Mouse (Mus musculus) embryonic facial prominence, embryonic 14.5 days (tissue): Measurements from ENCODE around the gene Sema5a. TPM values are rescaled to one million over a fixed set of nuclear protein-coding genes. Genes with fewer than 3 reads are reported as not detected.

Source experiments
- ATAC-seq: fragments of 200-750 bp; cut with Nextera tagmentation; 2 replicates; pipeline ENCODE4 v1.8.0; 2017; ENCODE audit warnings: low read depth, moderate number of reproducible peaks, moderate TSS enrichment
- DNase-seq: peaks from one replicate; pipeline ENCODE4 v3.0.0-alpha.2; 2015; ENCODE audit warnings: low spot score
- H3K27ac ChIP-seq: fragments of 300-500 bp; sonication (generic); replicated peaks from 2 replicates; pipeline ENCODE4 v1.5.1; 2014; ENCODE audit warnings: low read depth, mild to moderate bottlenecking, low read length, moderate library complexity
- H3K27me3 ChIP-seq: fragments of 300-500 bp; sonication (generic); replicated peaks from 2 replicates; pipeline ENCODE4 v1.6.1; 2014; ENCODE audit warnings: low read length; ENCODE audit not compliant: control insufficient read depth, insufficient read depth
- H3K36me3 ChIP-seq: fragments of 300-500 bp; sonication (generic); 2 replicates; pipeline ENCODE4 v1.6.1; 2014; ENCODE audit warnings: low read length, mixed read lengths; ENCODE audit not compliant: control insufficient read depth, insufficient read depth
- H3K4me1 ChIP-seq: fragments of 300-500 bp; sonication (generic); 2 replicates; pipeline ENCODE4 v1.6.1; 2014; ENCODE audit warnings: antibody characterized with exemption, low read length; ENCODE audit not compliant: control insufficient read depth, insufficient read depth
- H3K4me2 ChIP-seq: fragments of 300-500 bp; sonication (generic); 2 replicates; pipeline ENCODE4 v1.6.1; 2014; ENCODE audit warnings: low read depth, mild to moderate bottlenecking, low read length, moderate library complexity, mixed read lengths
- H3K4me3 ChIP-seq: fragments of 300-500 bp; sonication (generic); 2 replicates; pipeline ENCODE4 v1.5.1; 2014; ENCODE audit warnings: low read depth, mild to moderate bottlenecking, low read length
- H3K9ac ChIP-seq: fragments of 300-500 bp; sonication (generic); 2 replicates; pipeline ENCODE4 v1.6.1; 2014; ENCODE audit warnings: low read depth, mild to moderate bottlenecking, low read length, moderate library complexity, mixed read lengths
- H3K9me3 ChIP-seq: fragments of 300-500 bp; sonication (generic); 2 replicates; pipeline ENCODE4 v1.6.1; 2016; ENCODE audit warnings: low read length; ENCODE audit not compliant: control insufficient read depth
- WGBS: fragments of 180-500 bp; shearing (Covaris S2); extraction: QIAGEN DNeasy Blood & Tissue Kit; methylation state at CpG from one replicate; pipeline ENCODE4 v1.1.7; 2014; 5-methylcytosine and 5-hydroxymethylcytosine counted together
- polyA plus RNA-seq: library from polyadenylated mRNA; unstranded; fragments of >200 nt; fragmentation: Nextera tagmentation; extraction: Ambion mirVana; gene quantifications from 2 replicates; pipeline ENCODE4 v1.2.1, GENCODE M21; 2014

The Sema5a gene
- polyA plus RNA-seq, 1 experiment from 2014 or later = 26.7 TPM

GRCm38 (mm10) chr15:32298525-32298924, 53.9 kb downstream of the Sema5a start:
- ATAC-seq = no peak
- H3K27ac ChIP-seq = no peak overlapping the region
- 67% methylated on average over 6 of the region's 6 CpGs for WGBS
- no peaks in the 10 kb centered on the region for H3K4me1 ChIP-seq
- H3K36me3 ChIP-seq = no peaks in the 10 kb centered on the region
- no peak overlapping the region for H3K9ac ChIP-seq
- DNase-seq = no peak
- no peak overlapping the region for H3K4me2 ChIP-seq
- H3K9me3 ChIP-seq = no peaks in the 10 kb centered on the region
- no peaks in the 10 kb centered on the region for H3K27me3 ChIP-seq
- H3K4me3 ChIP-seq = no peak overlapping the region

DNA sequence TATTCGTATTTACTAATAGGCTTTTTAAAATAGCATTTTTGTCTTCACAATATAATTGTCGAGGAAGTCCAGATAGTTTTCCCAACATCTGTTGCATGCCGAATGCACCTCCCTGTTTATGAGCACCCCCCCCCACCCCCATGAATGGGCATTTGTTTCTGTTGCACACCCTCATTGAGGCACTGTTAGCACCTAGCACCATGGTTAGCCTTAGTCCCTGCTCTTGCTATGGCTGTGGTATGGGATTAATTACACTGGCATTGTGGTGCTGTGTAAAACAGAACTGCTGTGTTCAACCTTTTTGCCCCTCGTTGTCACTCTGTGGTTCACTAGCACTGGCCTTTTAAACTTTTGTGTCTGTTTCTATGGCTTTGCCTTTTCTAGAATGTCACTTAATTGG, 56.4 kb downstream of the Sema5a start:
- Histone ChIP-seq H3K9me3 (no peaks in the 10 kb centered on the region), H3K27ac (no peak overlapping the region), H3K4me2 (no peak overlapping the region), H3K4me3 (no peak overlapping the region), H3K4me1 (no peaks in the 10 kb centered on the region), H3K36me3 (no peaks in the 10 kb centered on the region), H3K27me3 (no peaks in the 10 kb centered on the region), H3K9ac (no peak overlapping the region)
- DNase-seq (no peak), ATAC-seq (no peak)
- WGBS = 46% methylated on average over 4 of the region's 4 CpGs

GRCm38 (mm10) chr15:32306557-32307243, 62.1 kb downstream of the Sema5a start:
- no peak for ATAC-seq

GRCm38 (mm10) chr15:32310834-32311233, 66.2 kb downstream of the Sema5a start:
- H3K4me2 ChIP-seq = no peak overlapping the region
- ATAC-seq (no peak), DNase-seq (no peak)
- 71% methylated on average over 8 of the region's 8 CpGs for WGBS
- no peaks in the 10 kb centered on the region for H3K36me3 ChIP-seq
- H3K9me3 ChIP-seq = no peaks in the 10 kb centered on the region
- no peak overlapping the region for H3K9ac ChIP-seq
- H3K4me3 ChIP-seq = no peak overlapping the region
- H3K27me3 ChIP-seq = no peaks in the 10 kb centered on the region
- no peak overlapping the region for H3K27ac ChIP-seq
- H3K4me1 ChIP-seq = peaks cover 7% of the 10 kb centered on the region; the same call in 1 of the 2 replicates

More at GRCm38 (mm10) chr15:32306557-32307243, 62.1 kb downstream of the Sema5a start:
- H3K36me3 ChIP-seq = no peaks in the 10 kb centered on the region
- peaks cover 7% of the 10 kb centered on the region; the same call in 1 of the 2 replicates for H3K4me1 ChIP-seq
- WGBS = 54% methylated on average over 6 of the region's 6 CpGs
- H3K9me3 ChIP-seq = no peaks in the 10 kb centered on the region
- no peak overlapping the region for H3K4me2 ChIP-seq
- H3K9ac ChIP-seq = no peak overlapping the region
- H3K4me3 ChIP-seq = no peak overlapping the region
- no peak for DNase-seq
- H3K27ac ChIP-seq = no peak overlapping the region
- H3K27me3 ChIP-seq = no peaks in the 10 kb centered on the region

- no peak overlapping the region for H3K4me3 ChIP-seq
- H3K9ac ChIP-seq = no peak overlapping the region
- no peak for ATAC-seq
- WGBS = 54% methylated on average over 8 of the region's 8 CpGs
- H3K9me3 ChIP-seq = no peaks in the 10 kb centered on the region
- no peak overlapping the region for H3K27ac ChIP-seq
- H3K27me3 ChIP-seq = no peaks in the 10 kb centered on the region
- no peak for DNase-seq
- peaks cover 7% of the 10 kb centered on the region; the same call in 1 of the 2 replicates for H3K4me1 ChIP-seq
- no peak overlapping the region for H3K4me2 ChIP-seq
- H3K36me3 ChIP-seq = no peaks in the 10 kb centered on the region
These were observed 66.7 kb downstream of the Sema5a start for GRCm38 (mm10) chr15:32311287-32311686.

DNA sequence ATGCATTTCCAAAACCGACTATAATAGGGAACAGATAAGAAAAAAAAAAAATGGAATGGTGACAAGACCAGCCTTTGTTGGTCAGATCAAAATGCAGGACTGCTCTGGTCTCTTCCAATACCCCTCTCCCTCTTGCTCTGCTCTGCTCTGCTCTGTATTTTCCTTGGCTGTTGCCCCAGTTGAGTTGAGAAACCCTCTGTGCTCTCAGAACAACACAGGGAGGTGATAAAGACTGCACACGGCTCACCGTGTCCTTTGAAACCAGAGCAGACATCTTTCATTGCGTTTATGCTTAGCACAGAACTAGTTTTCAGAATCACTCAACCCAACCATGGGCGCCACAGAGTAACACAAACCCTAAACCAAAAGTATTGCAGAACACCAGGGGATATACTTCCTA, 72.5 kb downstream of the Sema5a start:
- ATAC-seq = no peak
- 64% methylated on average over 5 of the region's 5 CpGs for WGBS
- H3K9ac ChIP-seq = no peak overlapping the region
- no peak overlapping the region for H3K4me2 ChIP-seq
- no peaks in the 10 kb centered on the region for H3K9me3 ChIP-seq
- no peaks in the 10 kb centered on the region for H3K27me3 ChIP-seq
- DNase-seq = peak; percentile 29
- no peaks in the 10 kb centered on the region for H3K36me3 ChIP-seq
- H3K4me1 ChIP-seq = 0 out of 2 replicates have a peak, but pooled peaks cover 4% of the 10 kb centered on the region
- H3K27ac ChIP-seq = no peak overlapping the region
- no peak overlapping the region for H3K4me3 ChIP-seq

- H3K9ac ChIP-seq = no peak overlapping the region
- no peak overlapping the region for H3K4me2 ChIP-seq
- H3K4me1 ChIP-seq = 0 out of 2 replicates have a peak, but pooled peaks cover 4% of the 10 kb centered on the region
- no peak overlapping the region for H3K4me3 ChIP-seq
- DNase-seq (peak; percentile 78), ATAC-seq (peak; percentile 85; the same call in 1 of the 2 replicates)
- H3K36me3 ChIP-seq = no peaks in the 10 kb centered on the region
- no peaks in the 10 kb centered on the region for H3K27me3 ChIP-seq
- 83% methylated on average over 3 of the region's 3 CpGs for WGBS
- no peaks in the 10 kb centered on the region for H3K9me3 ChIP-seq
- H3K27ac ChIP-seq = no peak overlapping the region
These were observed 76.1 kb downstream of the Sema5a start for GRCm38 (mm10) chr15:32320739-32321138.

GRCm38 (mm10) chr15:32322455-32323220, 78.0 kb downstream of the Sema5a start:
- no peak overlapping the region for H3K27ac ChIP-seq
- H3K27me3 ChIP-seq = no peaks in the 10 kb centered on the region
- no peak overlapping the region for H3K9ac ChIP-seq
- no peak overlapping the region for H3K4me2 ChIP-seq
- H3K4me3 ChIP-seq = no peak overlapping the region
- H3K36me3 ChIP-seq = no peaks in the 10 kb centered on the region
- 88% methylated on average over 5 of the region's 5 CpGs for WGBS
- DNase-seq = no peak
- H3K9me3 ChIP-seq = no peaks in the 10 kb centered on the region
- H3K4me1 ChIP-seq = no peaks in the 10 kb centered on the region
- ATAC-seq = no peak
